Mouse (Mus musculus): ENCODE results near the gene Bicra. TPM values are rescaled to one million over a fixed set of nuclear protein-coding genes. Genes with fewer than 3 reads are reported as not detected.

Gene Bicra
- polyA plus RNA-seq, 1 experiment from 2014 or later, result 3.7 TPM

DNA sequence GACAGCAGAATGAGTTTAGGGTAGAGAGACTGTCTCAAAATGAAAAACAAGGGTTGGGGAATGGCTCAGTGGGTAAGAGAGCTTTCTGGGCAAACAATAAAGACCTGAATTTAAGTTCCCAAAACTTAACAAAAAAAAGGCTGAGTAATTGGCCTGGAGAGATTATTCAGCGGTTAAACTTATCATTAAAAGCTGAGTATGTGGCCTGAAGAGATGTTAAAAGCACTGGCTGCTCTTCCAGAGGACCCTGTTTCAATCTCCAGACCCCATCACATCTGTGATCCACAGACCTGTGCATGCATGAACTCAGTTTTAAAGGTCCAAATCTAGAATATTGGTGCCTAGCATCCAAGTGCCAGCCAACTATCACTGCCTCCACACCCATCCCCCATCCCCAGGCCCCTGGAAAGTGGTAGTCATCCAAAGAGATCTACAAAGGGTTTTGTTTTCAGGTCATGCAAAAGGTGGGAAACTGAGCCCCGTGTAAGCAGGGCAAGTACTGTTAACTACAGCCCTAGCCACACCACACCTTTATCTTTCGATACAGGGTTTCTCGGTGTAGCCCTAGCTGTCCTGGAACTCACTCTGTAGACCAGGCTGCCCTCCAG, 100.0 kb downstream of the Bicra start:
- 0 out of 2 replicates have a peak overlapping the region, but pooled peaks have one; percentile 37 for H3K4me3 ChIP-seq (ENCODE audit: low read length)
- peak overlapping the region; percentile 65 for H3K9ac ChIP-seq (ENCODE audit: low read depth, low read length)
- peaks cover 23% of the 10 kb centered on the region for H3K4me1 ChIP-seq (ENCODE audit: control insufficient read depth, insufficient read depth, low read length)
- H3K9me3 ChIP-seq (ENCODE audit: control insufficient read depth, low read length), result no peaks in the 10 kb centered on the region
- no peak for ATAC-seq
- H3K27me3 ChIP-seq (replicated peaks; ENCODE audit: control insufficient read depth, insufficient read depth, low read length), result no peaks in the 10 kb centered on the region
- peaks cover 3% of the 10 kb centered on the region; the same call in 1 of the 2 replicates for H3K36me3 ChIP-seq (ENCODE audit: control insufficient read depth, insufficient read depth, low read length)
- 43% methylated on average over 4 of the region's 4 CpGs for WGBS
- H3K27ac ChIP-seq (ENCODE audit: low read length), result 0 out of 2 replicates have a peak overlapping the region, but pooled peaks have one; percentile 5
- H3K4me2 ChIP-seq (ENCODE audit: low read depth, low read length), result peak overlapping the region; percentile 64; the same call in 1 of the 2 replicates

DNA sequence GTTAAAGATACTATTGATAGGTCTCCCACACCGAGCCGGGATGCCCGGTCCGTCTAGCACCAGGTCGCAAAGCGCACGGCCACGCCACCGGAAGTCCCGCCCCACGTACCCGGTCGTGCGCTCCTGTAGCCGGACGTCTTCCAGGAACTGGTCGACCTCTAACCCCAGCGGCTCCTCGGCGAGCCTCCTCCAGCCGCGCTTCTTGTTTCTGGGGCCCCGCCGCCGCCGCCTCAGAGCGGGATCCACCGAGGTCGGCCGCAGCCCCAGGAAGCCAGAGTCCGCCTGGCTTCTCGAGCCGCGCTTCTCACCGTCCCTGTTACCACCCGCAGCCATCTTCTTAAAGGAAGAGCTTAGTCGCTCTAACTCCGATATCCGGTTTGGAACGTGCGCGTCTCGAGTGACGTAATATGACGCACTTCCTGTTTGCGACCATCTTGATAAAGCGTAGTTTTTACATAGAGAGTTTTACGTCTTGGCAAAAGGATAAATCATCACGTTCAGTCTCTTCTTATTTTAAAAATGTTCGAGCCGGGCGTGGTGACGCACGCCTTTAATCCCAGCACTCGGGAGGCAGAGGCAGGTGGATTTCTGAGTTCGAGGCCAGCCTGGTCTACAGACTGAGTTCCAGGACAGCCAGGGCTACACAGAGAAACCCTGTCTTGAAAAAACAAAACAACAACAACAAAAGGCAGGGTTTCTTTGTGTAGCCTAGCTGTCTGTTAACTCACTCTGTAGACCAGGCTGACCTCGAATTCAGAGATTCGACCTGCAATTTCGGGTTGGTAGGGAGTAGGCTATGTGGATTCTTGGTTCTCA, 101.8 kb downstream of the Bicra start, which contains the start of gene Nop53:
Gene Nop53, minus strand, starts transcription at position 354 of the 816 bp plus-strand sequence.
- Histone ChIP-seq H3K4me2 (ENCODE audit: low read depth, low read length) (peak within 1 kb of the TSS; percentile 69), H3K27ac (ENCODE audit: low read length) (peak within 1 kb of the TSS; percentile 96), H3K4me3 (ENCODE audit: low read length) (peak within 1 kb of the TSS; percentile 74), H3K36me3 (ENCODE audit: control insufficient read depth, insufficient read depth, low read length) (peaks cover 14% of the 10 kb centered on the region), H3K9ac (ENCODE audit: low read depth, low read length) (peak within 1 kb of the TSS; percentile 78), H3K27me3 (replicated peaks; ENCODE audit: control insufficient read depth, insufficient read depth, low read length) (no peaks in the 10 kb centered on the region), H3K9me3 (ENCODE audit: control insufficient read depth, low read length) (no peaks in the 10 kb centered on the region), H3K4me1 (ENCODE audit: control insufficient read depth, insufficient read depth, low read length) (peaks cover 23% of the 10 kb centered on the region)
- WGBS, result 1% methylated on average over 59 of the region's 59 CpGs
- ATAC-seq, result peak; percentile 92

DNA sequence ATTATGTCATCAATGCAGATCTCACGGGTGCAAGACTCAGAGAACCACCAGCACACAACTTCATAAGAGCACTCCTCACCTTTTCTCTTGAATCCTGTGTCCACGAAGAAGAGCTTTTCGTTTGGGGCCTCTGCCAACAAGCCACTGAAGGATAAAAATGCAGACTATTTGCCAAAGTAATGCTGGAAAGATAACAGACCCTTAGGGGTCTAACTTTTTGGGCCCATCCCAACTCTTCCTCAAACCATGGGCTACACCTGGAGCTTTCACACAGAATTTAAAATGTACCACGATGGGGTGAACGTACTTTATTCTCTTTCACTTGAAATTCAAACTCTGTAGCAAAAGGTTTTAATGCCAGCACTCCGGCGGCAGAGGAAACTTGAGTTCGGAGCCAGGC, 102.5 kb downstream of the Bicra start:
- H3K9me3 ChIP-seq (ENCODE audit: control insufficient read depth, low read length), result no peaks in the 10 kb centered on the region
- 3% methylated on average over 8 of the region's 8 CpGs for WGBS
- no peaks in the 10 kb centered on the region for H3K27me3 ChIP-seq (replicated peaks; ENCODE audit: control insufficient read depth, insufficient read depth, low read length)
- ATAC-seq, result no peak
- peaks cover 23% of the 10 kb centered on the region for H3K4me1 ChIP-seq (ENCODE audit: control insufficient read depth, insufficient read depth, low read length)
- peak overlapping the region; percentile 78 for H3K9ac ChIP-seq (ENCODE audit: low read depth, low read length)
- H3K4me3 ChIP-seq (ENCODE audit: low read length), result peak overlapping the region; percentile 74
- H3K4me2 ChIP-seq (ENCODE audit: low read depth, low read length), result peak overlapping the region; percentile 69
- H3K27ac ChIP-seq (ENCODE audit: low read length), result peak overlapping the region; percentile 17; the same call in 1 of the 2 replicates
- H3K36me3 ChIP-seq (ENCODE audit: control insufficient read depth, insufficient read depth, low read length), result peaks cover 17% of the 10 kb centered on the region

DNA sequence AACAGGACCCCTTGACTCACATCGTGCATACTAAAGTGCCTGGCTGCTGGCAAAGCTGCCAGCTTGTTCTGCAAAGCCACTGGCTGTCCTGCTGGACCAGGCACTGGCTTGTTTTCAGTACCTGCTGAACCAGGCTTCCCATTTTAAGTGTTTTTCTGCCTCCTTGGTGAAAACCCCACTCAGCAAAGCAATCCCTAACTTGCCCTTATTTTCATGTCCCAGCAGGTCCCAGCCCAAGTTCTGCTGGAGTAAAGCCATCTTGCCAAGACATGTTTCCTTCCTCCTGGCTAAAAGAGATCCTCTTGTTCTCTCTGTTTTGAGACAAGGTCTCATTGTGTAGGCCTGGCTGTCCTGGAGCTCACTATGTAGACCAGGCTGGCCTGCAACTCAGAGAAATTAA, 103.4 kb downstream of the Bicra start:
- Histone ChIP-seq H3K9ac (ENCODE audit: low read depth, low read length) (no peak overlapping the region), H3K27ac (ENCODE audit: low read length) (no peak overlapping the region), H3K4me3 (ENCODE audit: low read length) (no peak overlapping the region), H3K4me2 (ENCODE audit: low read depth, low read length) (no peak overlapping the region), H3K9me3 (ENCODE audit: control insufficient read depth, low read length) (no peaks in the 10 kb centered on the region), H3K4me1 (ENCODE audit: control insufficient read depth, insufficient read depth, low read length) (peaks cover 23% of the 10 kb centered on the region), H3K36me3 (ENCODE audit: control insufficient read depth, insufficient read depth, low read length) (peaks cover 26% of the 10 kb centered on the region), H3K27me3 (replicated peaks; ENCODE audit: control insufficient read depth, insufficient read depth, low read length) (no peaks in the 10 kb centered on the region)
- WGBS, result 96% methylated on average over 1 of the region's 1 CpGs
- no peak for ATAC-seq

- no peak for ATAC-seq
- Histone ChIP-seq H3K9me3 (ENCODE audit: control insufficient read depth, low read length) (no peaks in the 10 kb centered on the region), H3K9ac (ENCODE audit: low read depth, low read length) (no peak overlapping the region), H3K4me2 (ENCODE audit: low read depth, low read length) (no peak overlapping the region), H3K4me1 (ENCODE audit: control insufficient read depth, insufficient read depth, low read length) (no peaks in the 10 kb centered on the region), H3K27me3 (replicated peaks; ENCODE audit: control insufficient read depth, insufficient read depth, low read length) (no peaks in the 10 kb centered on the region; the same call in 1 of the 2 replicates), H3K27ac (ENCODE audit: low read length) (no peak overlapping the region), H3K36me3 (ENCODE audit: control insufficient read depth, insufficient read depth, low read length) (peaks cover 50% of the 10 kb centered on the region), H3K4me3 (ENCODE audit: low read length) (no peak overlapping the region)
- 93% methylated on average over 3 of the region's 3 CpGs for WGBS
Observed at GRCm38 (mm10) chr7:15938621-15939020, 109.1 kb downstream of the Bicra start.

GRCm38 (mm10) chr7:15937491-15937890, 110.2 kb downstream of the Bicra start:
- Histone ChIP-seq H3K9me3 (ENCODE audit: control insufficient read depth, low read length) (no peaks in the 10 kb centered on the region), H3K27ac (ENCODE audit: low read length) (no peak overlapping the region), H3K27me3 (replicated peaks; ENCODE audit: control insufficient read depth, insufficient read depth, low read length) (no peaks in the 10 kb centered on the region; the same call in 1 of the 2 replicates), H3K4me1 (ENCODE audit: control insufficient read depth, insufficient read depth, low read length) (no peaks in the 10 kb centered on the region), H3K9ac (ENCODE audit: low read depth, low read length) (no peak overlapping the region), H3K4me2 (ENCODE audit: low read depth, low read length) (no peak overlapping the region), H3K36me3 (ENCODE audit: control insufficient read depth, insufficient read depth, low read length) (peaks cover 50% of the 10 kb centered on the region), H3K4me3 (ENCODE audit: low read length) (no peak overlapping the region)
- ATAC-seq, result no peak
- 79% methylated on average over 5 of the region's 5 CpGs for WGBS

DNA sequence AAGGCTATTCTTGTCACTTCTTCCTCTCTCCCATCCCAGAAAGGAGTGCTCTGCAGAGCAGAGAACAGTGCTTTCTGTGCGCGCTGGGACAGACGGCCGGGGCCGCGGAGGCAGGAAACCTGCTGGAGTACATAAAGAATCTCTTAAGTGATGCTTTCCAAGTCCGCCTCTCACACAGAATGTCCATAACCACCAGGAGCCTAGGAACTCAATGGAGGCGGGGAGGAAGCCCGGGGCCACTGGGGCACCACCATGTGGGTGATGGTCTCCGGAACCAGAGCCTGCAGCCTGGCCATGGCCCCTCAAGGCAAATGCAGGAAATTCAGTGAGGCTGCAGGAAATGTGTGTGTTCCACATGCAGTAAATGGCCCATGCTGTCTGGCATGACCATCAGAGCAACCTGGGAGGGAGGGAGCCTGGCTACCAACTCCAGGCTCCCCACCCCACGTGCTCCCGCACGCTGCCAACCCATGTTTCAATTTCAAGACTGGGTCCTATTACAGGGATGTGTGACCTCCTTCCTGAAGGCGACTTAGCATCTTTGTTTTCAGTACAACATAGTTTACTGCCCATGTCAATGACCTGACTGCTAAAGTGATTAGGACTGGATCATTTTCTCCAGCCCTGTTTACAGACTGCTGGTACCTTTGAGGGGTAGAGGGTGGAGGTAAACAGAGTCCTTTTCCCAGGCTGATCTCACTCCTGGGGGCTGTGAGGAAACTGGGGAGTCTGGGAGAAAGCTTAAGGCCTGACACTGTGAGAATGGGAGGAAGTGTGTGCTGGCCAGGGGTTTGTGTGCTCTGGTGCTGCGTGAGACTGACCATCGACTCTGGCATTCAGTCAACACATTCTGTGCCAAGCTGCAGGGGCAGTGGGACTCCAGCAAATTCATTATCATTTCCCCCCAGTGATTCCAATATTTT, 114.0 kb downstream of the Bicra start:
- Histone ChIP-seq H3K27ac (ENCODE audit: low read length) (no peak overlapping the region; the same call in 1 of the 2 replicates), H3K4me3 (ENCODE audit: low read length) (no peak overlapping the region), H3K9ac (ENCODE audit: low read depth, low read length) (no peak overlapping the region), H3K4me2 (ENCODE audit: low read depth, low read length) (no peak overlapping the region), H3K36me3 (ENCODE audit: control insufficient read depth, insufficient read depth, low read length) (peaks cover 18% of the 10 kb centered on the region), H3K27me3 (replicated peaks; ENCODE audit: control insufficient read depth, insufficient read depth, low read length) (no peaks in the 10 kb centered on the region; the same call in 1 of the 2 replicates), H3K9me3 (ENCODE audit: control insufficient read depth, low read length) (no peaks in the 10 kb centered on the region), H3K4me1 (ENCODE audit: control insufficient read depth, insufficient read depth, low read length) (no peaks in the 10 kb centered on the region)
- no peak for ATAC-seq
- 49% methylated on average over 16 of the region's 16 CpGs for WGBS

DNA sequence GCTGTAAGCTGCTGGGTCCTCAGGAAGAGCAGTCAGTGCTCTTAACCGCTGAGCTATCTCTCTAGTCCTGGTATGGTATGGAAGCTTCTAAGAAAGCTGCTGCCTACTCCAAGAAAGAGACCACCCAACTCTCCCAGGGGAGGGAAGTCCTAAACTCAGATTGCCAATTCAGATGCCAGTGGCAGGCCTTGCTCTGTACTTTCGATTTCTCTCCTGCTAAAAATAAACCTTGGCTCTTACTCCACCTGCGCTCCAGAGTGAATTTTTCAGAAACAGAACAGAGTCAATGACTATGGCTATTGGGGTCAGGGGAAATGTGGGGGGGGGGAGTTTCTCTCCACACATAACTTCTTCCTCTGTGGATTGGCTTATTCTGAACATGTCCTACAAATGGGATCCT, 116.1 kb downstream of the Bicra start:
- H3K36me3 ChIP-seq (ENCODE audit: control insufficient read depth, insufficient read depth, low read length), result 0 out of 2 replicates have a peak, but pooled peaks cover under 1% of the 10 kb centered on the region
- 70% methylated on average over 3 of the region's 3 CpGs for WGBS
- H3K4me2 ChIP-seq (ENCODE audit: low read depth, low read length), result no peak overlapping the region
- no peak overlapping the region for H3K4me3 ChIP-seq (ENCODE audit: low read length)
- H3K27me3 ChIP-seq (replicated peaks; ENCODE audit: control insufficient read depth, insufficient read depth, low read length), result no peaks in the 10 kb centered on the region; the same call in 1 of the 2 replicates
- H3K9me3 ChIP-seq (ENCODE audit: control insufficient read depth, low read length), result no peaks in the 10 kb centered on the region
- ATAC-seq, result no peak
- no peak overlapping the region for H3K27ac ChIP-seq (ENCODE audit: low read length)
- no peaks in the 10 kb centered on the region for H3K4me1 ChIP-seq (ENCODE audit: control insufficient read depth, insufficient read depth, low read length)
- no peak overlapping the region for H3K9ac ChIP-seq (ENCODE audit: low read depth, low read length)
